Mouse (Mus musculus) limb, embryonic 13.5 days (tissue): ENCODE results near the gene Bcl2l13. TPM values are rescaled to one million over a fixed set of nuclear protein-coding genes. Genes with fewer than 3 reads are reported as not detected.

ENCODE experiments used
- ATAC-seq: fragments of 200-750 bp; cut with Nextera tagmentation; 2 replicates; pipeline ENCODE4 v1.8.0; 2017; ENCODE audit warnings: low read depth, moderate number of reproducible peaks, moderate TSS enrichment; ENCODE audit not compliant: low FRiP score
- H3K27ac ChIP-seq: fragments of 300-500 bp; sonication (generic); 2 replicates; pipeline ENCODE4 v1.5.1; 2015; ENCODE audit warnings: inconsistent platforms, mild to moderate bottlenecking, moderate library complexity
- H3K27me3 ChIP-seq: fragments of 300-500 bp; sonication (generic); 2 replicates; pipeline ENCODE4 v1.6.1; 2015; ENCODE audit warnings: mild to moderate bottlenecking, inconsistent platforms
- H3K36me3 ChIP-seq: fragments of 300-500 bp; sonication (generic); 2 replicates; pipeline ENCODE4 v1.6.1; 2015; ENCODE audit warnings: inconsistent platforms, mild to moderate bottlenecking, moderate library complexity
- H3K4me1 ChIP-seq: fragments of 300-500 bp; sonication (generic); 2 replicates; pipeline ENCODE4 v1.6.1; 2015; ENCODE audit warnings: inconsistent platforms
- H3K4me2 ChIP-seq: fragments of 300-500 bp; sonication (generic); replicated peaks from 2 replicates; pipeline ENCODE4 v1.6.1; 2015; ENCODE audit warnings: inconsistent platforms, mild to moderate bottlenecking, moderate library complexity
- H3K4me3 ChIP-seq: fragments of 300-500 bp; sonication (generic); 2 replicates; pipeline ENCODE4 v1.5.1; 2015; ENCODE audit warnings: moderate library complexity, mild to moderate bottlenecking, inconsistent platforms
- H3K9ac ChIP-seq: fragments of 300-500 bp; sonication (generic); 2 replicates; pipeline ENCODE4 v1.6.1; 2015; ENCODE audit warnings: mild to moderate bottlenecking, inconsistent platforms
- H3K9me3 ChIP-seq: fragments of 300-500 bp; sonication (generic); 2 replicates; pipeline ENCODE4 v1.6.1; 2016; ENCODE audit warnings: inconsistent platforms
- WGBS: fragments of 180-500 bp; shearing (Covaris S2); methylation state at CpG from one replicate; pipeline ENCODE4 v1.1.7; 2015; 5-methylcytosine and 5-hydroxymethylcytosine counted together
- microRNA-seq: library from miRNA; unstranded; fragments of <30 nt; microRNA quantifications from one replicate; pipeline ENCODE4, GENCODE M21; 2016
- polyA plus RNA-seq: library from polyadenylated mRNA; unstranded; fragments of >200 nt; fragmentation: Nextera tagmentation; extraction: Ambion mirVana; gene quantifications from 2 replicates; pipeline ENCODE4 v1.2.1, GENCODE M21; 2015

The Bcl2l13 gene
- polyA plus RNA-seq, 1 experiment from 2014 or later: 31.3 TPM

- WGBS: 77% methylated on average over 7 of the region's 7 CpGs
- H3K36me3 ChIP-seq: no peaks in the 10 kb centered on the region; the same call in 1 of the 2 replicates
- H3K27ac ChIP-seq: no peak overlapping the region
- no peak for ATAC-seq
- H3K9me3 ChIP-seq: no peaks in the 10 kb centered on the region
- no peaks in the 10 kb centered on the region for H3K4me1 ChIP-seq
- no peak overlapping the region for H3K9ac ChIP-seq
- H3K4me3 ChIP-seq: no peak overlapping the region
- H3K27me3 ChIP-seq: no peaks in the 10 kb centered on the region
- H3K4me2 ChIP-seq: no peak overlapping the region
Observed at GRCm38 (mm10) chr6:120940446-120941083, 104.6 kb downstream of the Bcl2l13 start.

GRCm38 (mm10) chr6:120941084-120941481 is 105.1 kb downstream of the Bcl2l13 start:
- Histone ChIP-seq H3K9ac (no peak overlapping the region), H3K36me3 (peaks cover 1% of the 10 kb centered on the region; the same call in 1 of the 2 replicates), H3K4me1 (no peaks in the 10 kb centered on the region), H3K4me2 (no peak overlapping the region), H3K27me3 (no peaks in the 10 kb centered on the region), H3K4me3 (no peak overlapping the region), H3K9me3 (no peaks in the 10 kb centered on the region), H3K27ac (no peak overlapping the region)
- no peak for ATAC-seq
- 74% methylated on average over 7 of the region's 7 CpGs for WGBS

GRCm38 (mm10) chr6:120941575-120941974 is 105.6 kb downstream of the Bcl2l13 start:
- H3K9ac ChIP-seq: no peak overlapping the region
- peaks cover 4% of the 10 kb centered on the region; the same call in 1 of the 2 replicates for H3K36me3 ChIP-seq
- no peak for ATAC-seq
- no peak overlapping the region for H3K4me2 ChIP-seq
- H3K9me3 ChIP-seq: no peaks in the 10 kb centered on the region
- H3K4me1 ChIP-seq: no peaks in the 10 kb centered on the region
- 92% methylated on average over 13 of the region's 13 CpGs for WGBS
- no peaks in the 10 kb centered on the region for H3K27me3 ChIP-seq
- H3K4me3 ChIP-seq: no peak overlapping the region
- no peak overlapping the region for H3K27ac ChIP-seq

Small RNAs within 50 kb of the gene (microRNA-seq; reads per million reads assigned to microRNA genes)
- not detected for gene Gm25193

Other genes with a start within 250 kb of the Bcl2l13 start
- 3.2 and 3.3 TPM in 2 replicates for gene Cecr2, start 169.8 kb upstream of the Bcl2l13 start, polyA plus RNA-seq
- gene Slc25a18, start 62.6 kb upstream of the Bcl2l13 start, polyA plus RNA-seq: 0.57 and 0.67 TPM in 2 replicates
- gene Atp6v1e1, start 13.4 kb upstream of the Bcl2l13 start, polyA plus RNA-seq: 102 and 105 TPM in 2 replicates
- 16.2 and 17.1 TPM in 2 replicates for gene Bid, start 80.6 kb downstream of the Bcl2l13 start, polyA plus RNA-seq